Mouse (Mus musculus) ES-Bruce4 (cell line): ENCODE measurements at regions not wholly inside any gene's neighbourhood (a gene's known extent, or its start where the extent isn't known, plus 50 kb on each side); places are given as distances from the start of the nearest gene placed in this dataset.

Experiments used
- CTCF ChIP-seq: IDR thresholded peaks from one replicate; pipeline ENCODE4 v1.8.1; 2011; ENCODE audit warnings: low read depth, low read length
- POLR2A ChIP-seq: IDR thresholded peaks from one replicate; pipeline ENCODE4 v1.8.1; 2011; ENCODE audit warnings: low read length; ENCODE audit not compliant: insufficient read depth

DNA sequence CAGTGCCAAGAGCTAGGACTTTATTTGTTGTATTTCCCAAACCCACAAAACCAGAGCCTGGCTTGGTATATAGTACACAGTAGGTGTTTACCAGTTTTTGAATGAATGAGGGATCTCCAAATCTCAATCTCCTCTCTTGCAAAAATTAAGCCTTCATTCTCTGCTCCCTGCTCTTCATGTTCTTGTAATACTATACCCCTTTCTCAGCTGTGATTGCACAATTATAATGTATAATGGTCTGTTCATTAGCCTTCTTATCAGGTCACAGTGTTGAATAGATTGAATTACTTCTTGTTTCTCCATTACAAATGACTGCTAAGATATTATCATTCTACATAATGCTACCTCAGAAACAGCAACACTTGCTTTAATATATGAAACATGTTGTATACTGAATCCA, 119.1 kb upstream of the Tars start:
- no peak for TF ChIP-seq CTCF
- TF ChIP-seq POLR2A: no peak
